Mouse (Mus musculus): Measurements from ENCODE around the gene Rnf217.
A peak's percentile ranks its signal among the peaks of the same experiment; 100 is the strongest.

Rnf217 gene

GRCm38 (mm10) chr10:31553302-31553701, 55.7 kb downstream of the Rnf217 start:
- no peak for DNase-seq (ENCODE audit: low read depth, low spot score)

- DNase-seq (ENCODE audit: low read depth, low spot score): no peak
These were observed 57.1 kb downstream of the Rnf217 start for GRCm38 (mm10) chr10:31551850-31552249.

GRCm38 (mm10) chr10:31551362-31551761, 57.6 kb downstream of the Rnf217 start:
- DNase-seq (ENCODE audit: low read depth, low spot score): no peak

- DNase-seq (ENCODE audit: low read depth, low spot score): no peak
These were observed 61.8 kb downstream of the Rnf217 start for GRCm38 (mm10) chr10:31547156-31547555.

GRCm38 (mm10) chr10:31544149-31544942, 64.6 kb downstream of the Rnf217 start:
- peak; percentile 32 for DNase-seq (ENCODE audit: low read depth, low spot score)

- DNase-seq (ENCODE audit: low read depth, low spot score): no peak
These were observed 68.5 kb downstream of the Rnf217 start for GRCm38 (mm10) chr10:31540518-31540917.

GRCm38 (mm10) chr10:31539351-31539750, 69.6 kb downstream of the Rnf217 start:
- DNase-seq (ENCODE audit: low read depth, low spot score): no peak

- no peak for DNase-seq (ENCODE audit: low read depth, low spot score)
These were observed 70.3 kb downstream of the Rnf217 start for GRCm38 (mm10) chr10:31538721-31539120.

- no peak for DNase-seq (ENCODE audit: low read depth, low spot score)
These were observed 70.7 kb downstream of the Rnf217 start for GRCm38 (mm10) chr10:31538243-31538642.

GRCm38 (mm10) chr10:31537213-31537612, 71.8 kb downstream of the Rnf217 start:
- DNase-seq (ENCODE audit: low read depth, low spot score): no peak

- no peak for DNase-seq (ENCODE audit: low read depth, low spot score)
These were observed 73.9 kb downstream of the Rnf217 start for GRCm38 (mm10) chr10:31535046-31535445.

- no peak for DNase-seq (ENCODE audit: low read depth, low spot score)
These were observed 75.6 kb downstream of the Rnf217 start for GRCm38 (mm10) chr10:31533270-31533826.

GRCm38 (mm10) chr10:31532782-31533181, 76.2 kb downstream of the Rnf217 start:
- DNase-seq (ENCODE audit: low read depth, low spot score): no peak

- no peak for DNase-seq (ENCODE audit: low read depth, low spot score)
These were observed 80.5 kb downstream of the Rnf217 start for GRCm38 (mm10) chr10:31528297-31528984.

GRCm38 (mm10) chr10:31525705-31526104, 83.3 kb downstream of the Rnf217 start:
- no peak for DNase-seq (ENCODE audit: low read depth, low spot score)

GRCm38 (mm10) chr10:31519420-31519819, 89.6 kb downstream of the Rnf217 start:
- no peak for DNase-seq (ENCODE audit: low read depth, low spot score)

GRCm38 (mm10) chr10:31518210-31518609, 90.8 kb downstream of the Rnf217 start:
- DNase-seq (ENCODE audit: low read depth, low spot score): no peak

- DNase-seq (ENCODE audit: low read depth, low spot score): no peak
These were observed 91.8 kb downstream of the Rnf217 start for GRCm38 (mm10) chr10:31517192-31517591.

- DNase-seq (ENCODE audit: low read depth, low spot score): peak; percentile 68
These were observed 93.1 kb downstream of the Rnf217 start for GRCm38 (mm10) chr10:31515897-31516296.

GRCm38 (mm10) chr10:31504134-31504551, 104.8 kb downstream of the Rnf217 start:
- no peak for DNase-seq (ENCODE audit: low read depth, low spot score)

GRCm38 (mm10) chr10:31503542-31504133, 105.3 kb downstream of the Rnf217 start:
- DNase-seq (ENCODE audit: low read depth, low spot score): no peak

GRCm38 (mm10) chr10:31501644-31502043, 107.3 kb downstream of the Rnf217 start:
- no peak for DNase-seq (ENCODE audit: low read depth, low spot score)

Data from mesoderm, embryonic 11.5 days (tissue).